In genomic region chr2:69364831-69365230, GRCm38 (mm10) we compare ENCODE assay signal across 22 mouse cellular contexts. TPM values are rescaled to one million over a fixed set of nuclear protein-coding genes. Genes with fewer than 3 reads are reported as not detected.
DNase-seq lines count a peak whose midpoint lies in the region; ATAC-seq and TF ChIP-seq lines count a peak whose summit lies in the region.
"Had no signal": no experiment of that assay in that cellular context is flagged by ENCODE, and none has a peak within 500 bp of the region (broad histone marks: within the 10 kb centered on the region; RNA-seq: fewer than 3 reads in every experiment).

No protein-coding gene starts in this region.

- H3K4me3 ChIP-seq in liver, adult 2 months (ENCODE audit: insufficient read depth, low read depth, low read length) = no peak overlapping the region
- no peak overlapping the region for H3K4me3 ChIP-seq in liver, embryonic 12.5 days
- H3K4me3 ChIP-seq: embryonic facial prominence, embryonic 10.5 days; forebrain, embryonic 13.5 days; heart, embryonic 10.5 days; hindbrain, embryonic 12.5 days had no signal

- H3K79me2 ChIP-seq in liver, adult 2 months (ENCODE audit: control insufficient read depth, insufficient read depth, low read length) = no peaks in the 10 kb centered on the region

- no peak overlapping the region for H3K27ac ChIP-seq in liver, adult 2 months (replicated peaks; ENCODE audit: insufficient read depth, low read depth, low read length)
- H3K27ac ChIP-seq in liver, embryonic 12.5 days = no peak overlapping the region
- H3K27ac ChIP-seq: embryonic facial prominence, embryonic 10.5 days; forebrain, embryonic 13.5 days; heart, embryonic 10.5 days; hindbrain, embryonic 12.5 days; hindbrain, postnatal 0 days had no signal

- no peak overlapping the region for H3K4me2 ChIP-seq in liver, embryonic 12.5 days
- H3K4me2 ChIP-seq: forebrain, embryonic 13.5 days; hindbrain, embryonic 12.5 days had no signal

- no peaks in the 10 kb centered on the region for H3K36me3 ChIP-seq in liver, adult 2 months (ENCODE audit: control insufficient read depth, insufficient read depth, low read length)
- no peaks in the 10 kb centered on the region for H3K36me3 ChIP-seq in liver, embryonic 12.5 days
- H3K36me3 ChIP-seq: embryonic facial prominence, embryonic 10.5 days; heart, embryonic 10.5 days; hindbrain, embryonic 12.5 days had no signal

- TF ChIP-seq POLR2A in liver, adult 2 months (IDR thresholded peaks at IDR 0.05; ENCODE audit: extremely low read depth, insufficient read depth, low read length) = no peak

- no peak for ATAC-seq in liver, embryonic 12.5 days
- ATAC-seq: forebrain, embryonic 13.5 days; hindbrain, postnatal 0 days had no signal

- no peak overlapping the region for H3K9ac ChIP-seq in liver, adult 2 months (ENCODE audit: low read depth, low read length)
- no peak overlapping the region for H3K9ac ChIP-seq in liver, embryonic 12.5 days
- H3K9ac ChIP-seq: forebrain, embryonic 13.5 days; hindbrain, embryonic 12.5 days had no signal

- H3K4me1 ChIP-seq in liver, adult 2 months (ENCODE audit: control insufficient read depth, insufficient read depth, low read length) = peaks cover 6% of the 10 kb centered on the region
- no peaks in the 10 kb centered on the region for H3K4me1 ChIP-seq in liver, embryonic 12.5 days
- H3K4me1 ChIP-seq: embryonic facial prominence, embryonic 10.5 days; forebrain, embryonic 13.5 days; heart, embryonic 10.5 days; hindbrain, embryonic 12.5 days had no signal

- no peaks in the 10 kb centered on the region for H3K27me3 ChIP-seq in liver, adult 2 months (ENCODE audit: control insufficient read depth, insufficient read depth, low read length)
- H3K27me3 ChIP-seq in liver, embryonic 12.5 days (replicated peaks) = no peaks in the 10 kb centered on the region
- H3K27me3 ChIP-seq: forebrain, embryonic 13.5 days; hindbrain, embryonic 12.5 days had no signal

- peak; percentile 10 for DNase-seq in adrenal gland, adult 2 months
- no peak for DNase-seq in adrenal gland, adult 8-10 months
- DNase-seq in liver, adult 2 months (ENCODE audit: extremely low read depth, low read depth, low spot score) = peak; percentile 85
- DNase-seq in adipocyte (ENCODE audit: low spot score) = peak; percentile 69
- no peak for DNase-seq in kidney, postnatal 10 days
- no peak for DNase-seq in right cerebral cortex, adult 18-20 months
- DNase-seq: cerebellum, adult 2 months; cerebellum, postnatal 10 days; gastrocnemius, postnatal 36 days; heart, adult 18-20 months; heart, postnatal 10 days; heart, postnatal 4 days had no signal

- no peak for TF ChIP-seq CTCF in liver, adult 2 months (IDR thresholded peaks at IDR 0.05; ENCODE audit: low read depth, low read length)

- 34% methylated on average over 2 of the region's 2 CpGs for WGBS in liver, adult 2 months
- WGBS in liver, embryonic 12.5 days (ENCODE audit: insufficient replicate concordance) = 75% methylated on average over 2 of the region's 2 CpGs

- no peaks in the 10 kb centered on the region for H3K9me3 ChIP-seq in liver, embryonic 12.5 days (replicated peaks)
- H3K9me3 ChIP-seq: embryonic facial prominence, embryonic 10.5 days; forebrain, embryonic 13.5 days; heart, embryonic 10.5 days; hindbrain, embryonic 12.5 days had no signal

RNA-seq across cellular contexts. Expression of gene Dhrs9, which starts 15.4 kb away (rescaled TPM):
- 1 to 10 TPM; 3.0 to 4.8 TPM for total RNA-seq in adrenal gland, adult 2 months (2021)
- 0.08 and 0.23 TPM in 2 replicates for polyA plus RNA-seq in adrenal gland, adult 2 months (2012; rRNA removed)
- 1 to 10 TPM in 2 of 4 experiments, under 1 TPM in 2; 0.12 to 1.7 (median 0.73) TPM for total RNA-seq in adrenal gland, adult 8-10 months (2022)
- 0.65 and 1.3 TPM in 2 replicates for total RNA-seq in liver, adult 2 months (2014; rRNA removed)
- polyA plus RNA-seq in liver, adult 2 months (2012; rRNA removed) = 0.98 and 1.5 TPM in 2 replicates
- polyA plus RNA-seq in liver, embryonic 12.5 days (2016; fragmentation: Nextera tagmentation; extraction: Ambion mirVana) = 0.06 and 0.08 TPM in 2 replicates
- total RNA-seq: gastrocnemius, adult 8-10 months; gastrocnemius, postnatal 36 days; hindbrain, postnatal 0 days had no signal
- polyA plus RNA-seq: cerebellum, adult 2 months; embryonic facial prominence, embryonic 10.5 days; embryonic facial prominence, embryonic 14.5 days; forebrain, embryonic 13.5 days; heart, embryonic 10.5 days; heart, embryonic 14.5 days; hindbrain, embryonic 12.5 days; hindbrain, postnatal 0 days; intestine, embryonic 14.5 days had no signal

RNA-seq across cellular contexts. Expression of gene Abcb11, which starts 22.4 kb away (rescaled TPM):
- 1 to 10 TPM in 1 of 2 experiments, not detected in 1; 1.1 TPM for total RNA-seq in adrenal gland, adult 2 months (2021)
- not detected in 2 replicates for polyA plus RNA-seq in adrenal gland, adult 2 months (2012; rRNA removed)
- total RNA-seq in adrenal gland, adult 8-10 months (2022) = under 1 TPM in 1 of 4 experiments, not detected in 3; 0.46 TPM
- 597 and 649 TPM in 2 replicates for total RNA-seq in liver, adult 2 months (2014; rRNA removed)
- polyA plus RNA-seq in liver, adult 2 months (2012; rRNA removed) = 209 and 226 TPM in 2 replicates
- 1.4 and 2.2 TPM in 2 replicates for polyA plus RNA-seq in liver, embryonic 12.5 days (2016; fragmentation: Nextera tagmentation; extraction: Ambion mirVana)
- total RNA-seq: gastrocnemius, postnatal 36 days; heart, adult 18-20 months; heart, postnatal 10 days; heart, postnatal 4 days; hindbrain, postnatal 0 days had no signal
- polyA plus RNA-seq: cerebellum, adult 2 months; embryonic facial prominence, embryonic 10.5 days; embryonic facial prominence, embryonic 14.5 days; forebrain, embryonic 13.5 days; heart, embryonic 14.5 days; hindbrain, embryonic 12.5 days; intestine, embryonic 14.5 days had no signal

Comparison
In these comparisons a context has a peak if more than half of its experiments do, and no peak if none do; other contexts are left out.
1. DNase-seq: peak in adrenal gland, adult 2 months (single experiment), liver, adult 2 months (single experiment) and adipocyte (single experiment); none in adrenal gland, adult 8-10 months (single experiment), kidney, postnatal 10 days (single experiment) and right cerebral cortex, adult 18-20 months (single experiment).
2. RNA of gene Abcb11, which starts 22.4 kb away (total RNA-seq): 597 to 649 TPM in liver, adult 2 months; 1.1 TPM in adrenal gland, adult 2 months and 0.46 TPM in adrenal gland, adult 8-10 months; every median in the first group is over 100 times any median in the second.